Mouse (Mus musculus) adrenal gland, postnatal 36 days (tissue): ENCODE measurements at regions not wholly inside any gene's neighbourhood (a gene's known extent, or its start where the extent isn't known, plus 50 kb on each side); places are given as distances from the start of the nearest gene placed in this dataset.

Experiments used
- DNase-seq, 2 experiments: peaks; one replicate each; pipeline ENCODE4 v3.0.0; 2021; ENCODE audit warnings: mixed read lengths in 1 of 2

DNA sequence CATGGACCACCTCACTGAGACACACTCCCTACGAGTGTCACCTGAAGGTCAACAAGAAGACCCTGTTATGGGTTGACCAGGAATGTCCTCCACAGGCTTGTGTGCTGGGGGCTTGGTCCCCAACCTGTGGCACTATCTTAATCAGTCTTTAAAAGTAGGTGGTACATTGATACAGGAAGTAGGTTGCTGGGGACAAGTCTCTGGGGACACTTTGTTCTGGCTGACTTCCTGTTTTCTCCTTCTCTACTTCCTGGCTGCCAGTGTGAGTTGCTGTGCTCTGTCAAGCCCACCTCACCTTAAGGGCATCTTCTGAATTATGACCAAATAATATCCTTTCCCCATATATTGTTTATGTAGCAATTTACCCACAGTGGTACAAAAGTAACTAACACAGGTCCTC lies 96.1 kb downstream of the Cct6b start:
- no peak for DNase-seq

DNA sequence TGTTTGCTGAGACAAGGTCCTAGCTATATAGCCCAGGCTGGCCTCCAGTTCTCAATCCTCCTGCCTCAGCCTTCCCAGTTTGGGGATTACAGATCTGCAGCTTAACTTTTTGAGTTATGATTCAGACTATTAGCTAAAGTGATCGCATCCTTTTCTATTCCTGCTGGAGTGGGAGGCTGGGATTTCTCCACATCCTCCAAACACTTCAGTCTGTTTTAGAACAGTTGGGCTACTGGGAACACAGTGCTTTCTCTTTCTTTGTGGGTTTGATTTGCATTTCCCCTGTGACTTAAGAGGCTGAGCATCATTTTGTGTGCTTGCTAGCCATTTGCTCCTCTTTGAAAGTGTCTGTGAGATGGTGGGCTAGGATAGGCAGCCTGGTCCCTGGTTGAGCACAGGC lies 100.0 kb downstream of the Cct6b start:
- DNase-seq, result no peak

DNA sequence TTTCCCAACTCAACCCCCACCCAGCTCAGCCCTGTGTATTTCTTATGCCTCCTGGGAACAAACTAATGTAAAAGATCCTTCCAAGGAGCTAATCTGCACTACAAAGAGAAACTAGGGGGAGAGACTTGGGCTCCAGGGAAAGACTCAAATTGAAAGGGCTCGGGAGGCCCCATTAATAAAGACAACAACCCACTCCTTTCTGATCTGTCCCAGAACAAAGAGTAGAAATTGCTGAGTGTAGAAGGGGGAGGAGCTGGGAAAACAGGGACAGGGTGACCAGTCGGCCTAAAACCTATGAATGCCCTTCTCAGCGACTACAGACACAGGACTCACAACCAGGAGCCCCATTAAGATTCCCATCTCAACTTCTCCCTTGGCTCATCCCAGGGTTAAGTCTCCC lies 102.0 kb downstream of the Cct6b start:
- no peak for DNase-seq

DNA sequence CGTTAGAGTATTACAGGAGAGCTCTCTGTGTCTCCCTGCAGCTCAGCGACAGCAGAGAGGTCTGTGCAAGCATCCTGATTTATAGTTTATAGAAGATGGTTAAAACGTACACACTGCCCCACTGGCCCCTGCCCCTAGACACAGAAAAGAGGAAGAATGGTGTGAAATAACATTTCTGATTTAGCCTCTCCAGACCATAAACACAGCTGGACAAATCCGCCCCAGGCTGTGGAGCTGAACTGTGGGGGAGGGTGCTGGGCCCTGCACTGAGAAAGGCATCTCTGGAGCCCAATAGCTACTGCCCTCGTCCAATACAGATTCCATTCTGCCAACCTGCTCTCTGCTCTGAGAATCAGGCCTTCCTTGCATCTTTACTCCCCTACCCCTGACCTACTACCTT lies 112.4 kb downstream of the Cct6b start:
- DNase-seq, result no peak

DNA sequence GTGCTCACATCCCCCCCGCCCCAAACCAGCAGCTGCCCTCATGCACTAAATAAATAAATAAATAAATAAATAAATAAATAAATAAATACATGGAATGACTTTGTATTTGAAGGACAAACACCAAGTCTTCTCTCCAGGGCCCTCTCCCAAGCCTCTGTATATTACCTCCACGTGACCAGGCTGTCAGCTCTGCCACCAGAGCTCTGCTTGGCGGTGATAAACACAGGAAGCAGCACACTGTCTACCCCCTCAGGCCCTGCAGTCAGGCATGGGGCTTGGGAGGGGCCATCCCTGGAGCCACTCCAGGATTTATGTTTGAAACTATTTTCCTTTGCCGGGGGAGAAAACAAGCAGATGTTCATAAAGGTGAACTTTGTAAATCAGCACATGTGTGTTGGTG lies 125.6 kb downstream of the Cct6b start:
- no peak for DNase-seq

DNA sequence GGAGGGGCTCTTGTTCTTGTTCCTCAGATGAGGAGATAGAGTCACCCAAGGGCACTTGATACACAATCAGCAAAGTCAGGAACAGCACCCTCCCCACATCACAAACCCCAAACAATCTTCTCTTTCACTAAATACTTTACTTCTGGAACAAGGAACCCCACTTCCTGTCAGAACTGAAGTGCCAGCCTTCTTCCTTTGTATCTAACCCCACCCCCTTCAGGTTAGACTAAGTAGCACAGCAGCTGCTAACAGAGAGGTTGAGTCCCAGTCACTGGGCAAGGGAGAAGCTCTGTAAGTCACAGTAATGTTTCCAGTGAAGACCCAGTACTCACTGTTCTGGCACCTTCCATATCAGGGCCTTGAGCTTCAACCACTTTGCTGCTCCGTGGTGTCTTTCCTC lies 131.9 kb downstream of the Cct6b start:
- no peak for DNase-seq

DNA sequence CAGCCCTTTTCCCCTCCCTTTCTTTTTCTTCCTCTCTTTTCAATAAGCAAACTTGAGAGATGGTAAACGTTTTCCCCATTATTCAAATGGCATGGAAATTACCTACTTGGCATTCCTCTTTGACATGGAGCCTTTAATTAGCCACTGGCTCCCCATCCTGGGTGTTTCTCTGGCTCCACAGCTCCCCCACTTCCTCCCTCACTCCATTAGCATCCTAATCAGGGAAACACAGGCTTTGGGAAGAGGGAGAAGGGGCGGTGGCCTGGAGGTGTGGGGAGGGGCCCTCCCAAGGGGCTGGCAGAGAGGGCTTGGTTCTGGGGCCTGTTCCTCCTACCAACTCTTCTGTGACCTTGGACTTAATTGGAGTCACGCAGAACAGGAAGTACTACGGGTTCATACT lies 132.7 kb downstream of the Cct6b start:
- no peak for DNase-seq

DNA sequence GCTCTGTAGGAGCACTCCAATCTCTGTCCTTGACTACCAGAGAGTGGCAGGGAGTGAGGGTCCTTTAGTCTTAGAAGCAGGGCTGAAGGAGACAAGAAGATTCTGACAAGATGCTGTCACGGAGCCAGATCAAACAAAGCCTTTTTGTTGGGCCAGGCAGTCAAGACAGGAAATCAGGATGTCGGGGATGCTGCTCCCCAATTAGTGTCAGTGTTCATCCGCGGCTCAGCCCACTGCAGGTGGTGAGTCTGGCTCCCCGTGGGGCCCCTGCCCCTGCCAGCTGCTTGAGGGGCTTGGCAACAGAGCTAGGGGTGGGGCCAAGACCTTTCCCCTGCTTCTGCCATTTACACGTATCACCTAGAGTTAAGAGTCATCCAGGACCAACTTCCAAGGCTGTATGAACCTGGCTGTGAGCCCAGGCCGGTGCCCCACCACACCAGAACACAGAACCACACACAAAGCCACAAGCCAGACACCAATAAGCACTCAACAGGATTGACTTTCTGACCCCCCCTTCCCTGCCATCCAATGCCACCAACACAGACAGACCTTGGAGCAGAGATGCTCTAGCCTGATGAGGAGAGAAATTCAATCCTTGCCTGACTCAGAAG lies 137.5 kb downstream of the Cct6b start:
- DNase-seq, result no peak

DNA sequence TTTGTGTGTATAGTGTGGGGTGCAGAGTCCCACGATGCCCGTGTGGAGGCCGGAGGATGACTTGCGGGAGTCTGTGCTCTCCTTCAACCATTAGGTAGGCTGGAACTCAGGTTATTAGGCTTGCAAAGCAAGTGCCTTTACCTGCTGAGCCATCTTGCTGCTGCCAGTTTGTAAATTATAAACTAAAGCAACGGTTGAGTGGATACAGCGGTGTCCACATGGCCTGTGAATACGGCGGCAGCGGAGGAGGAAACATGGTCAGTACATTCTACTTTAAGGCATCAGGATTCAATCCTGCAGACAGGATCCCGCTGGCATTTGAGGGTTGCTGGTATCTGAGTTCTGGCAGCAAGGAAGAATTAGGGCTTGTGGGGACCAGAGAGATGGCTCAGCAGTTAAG lies 143.1 kb downstream of the Cct6b start:
- no peak for DNase-seq

DNA sequence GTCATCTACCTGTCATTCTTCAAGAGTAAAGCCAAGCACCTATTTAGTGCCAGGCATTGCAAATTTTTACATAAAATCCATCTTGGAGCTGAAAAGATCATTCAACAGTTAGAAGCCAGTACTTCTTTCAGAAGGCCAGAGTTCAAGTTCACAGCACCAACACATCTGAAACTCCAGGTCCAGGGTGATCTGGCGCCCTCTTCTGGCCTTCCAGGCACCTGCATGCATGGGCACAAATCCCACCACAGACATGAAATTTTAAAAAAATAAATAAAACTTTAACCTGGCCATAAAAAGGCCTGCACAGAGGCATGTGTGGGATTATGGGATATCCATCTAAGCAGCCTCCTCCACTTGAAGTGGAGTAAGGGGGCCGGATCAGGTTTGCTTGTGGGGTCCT lies 144.7 kb downstream of the Cct6b start:
- DNase-seq, result no peak

DNA sequence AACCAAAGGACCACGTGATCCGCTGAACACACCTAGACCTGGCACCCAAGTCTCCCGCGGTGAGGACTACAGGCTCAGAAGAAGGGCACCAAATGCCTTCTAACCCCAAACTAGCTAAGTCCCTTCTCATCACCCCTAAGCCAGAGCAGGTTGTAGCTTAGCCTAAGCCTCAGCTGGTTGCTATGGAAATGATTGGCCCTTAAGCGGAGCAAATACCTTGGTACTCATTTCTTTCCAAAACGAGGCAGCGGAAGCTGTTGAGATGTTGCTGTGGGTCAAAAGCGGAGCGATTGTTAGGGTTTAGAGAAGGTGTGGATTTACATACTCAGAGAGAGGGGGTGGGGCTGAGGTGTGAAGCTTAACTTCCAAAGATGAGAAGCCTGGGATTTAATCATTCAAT lies 145.7 kb downstream of the Cct6b start:
- no peak for DNase-seq

DNA sequence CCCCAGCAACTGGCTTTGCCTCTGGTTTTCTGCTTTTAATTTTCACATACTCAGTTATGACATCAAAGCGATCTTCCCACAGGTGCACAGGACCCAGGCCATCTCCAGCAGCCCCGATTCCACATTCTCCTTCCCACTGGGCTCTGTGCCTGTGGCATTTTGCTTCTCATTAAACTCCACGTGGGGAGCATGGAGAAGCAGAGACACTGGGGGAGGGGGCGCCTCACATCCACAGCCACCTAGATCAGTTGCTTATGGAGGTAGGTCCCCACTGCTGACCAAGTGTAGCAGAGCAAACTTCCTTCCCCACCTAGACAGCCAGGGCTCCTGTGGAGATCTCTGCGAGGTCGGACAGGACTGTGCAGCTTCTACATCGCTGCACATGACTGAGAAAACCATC lies 147.3 kb downstream of the Cct6b start:
- DNase-seq, result no peak

DNA sequence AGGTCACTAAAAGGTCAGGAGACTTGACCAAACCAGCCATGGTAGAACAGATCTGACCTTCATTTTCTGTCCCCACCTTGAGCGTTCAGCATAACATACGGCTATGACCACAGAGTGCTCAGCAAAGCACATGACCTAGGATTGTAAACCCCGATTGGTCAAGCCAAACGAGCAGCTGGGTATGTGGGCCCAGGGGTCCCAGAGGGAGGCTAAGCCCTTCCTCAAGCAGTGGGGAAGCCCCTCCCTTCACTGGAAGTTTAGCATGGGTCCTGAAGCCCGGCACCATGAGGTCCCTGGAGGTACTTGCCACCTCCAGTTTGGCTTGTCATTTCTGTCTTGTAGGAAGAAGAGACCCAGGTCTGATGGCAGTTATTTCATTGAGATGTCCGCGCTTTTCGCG lies 149.8 kb downstream of the Cct6b start:
- no peak for DNase-seq

DNA sequence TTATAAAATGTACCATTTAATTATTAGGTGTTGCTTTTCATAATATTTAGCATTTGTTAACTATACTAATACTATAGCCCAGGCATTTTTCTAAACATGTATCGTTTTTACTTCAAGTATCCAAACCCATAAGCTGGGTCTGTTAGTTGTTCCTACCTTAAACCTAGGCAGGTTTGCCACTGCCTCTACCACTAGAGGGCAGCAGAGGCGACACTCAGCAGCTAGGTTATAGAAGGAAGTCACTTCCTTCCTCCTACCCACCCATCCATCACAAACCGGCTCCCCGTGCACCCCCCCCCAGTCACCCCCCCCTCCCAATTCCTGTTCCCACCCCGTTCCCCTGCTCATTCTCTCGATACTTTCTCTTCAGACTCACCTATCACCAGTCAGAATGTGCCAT lies 150.6 kb downstream of the Cct6b start:
- DNase-seq, result peak; percentile 73 to 78

DNA sequence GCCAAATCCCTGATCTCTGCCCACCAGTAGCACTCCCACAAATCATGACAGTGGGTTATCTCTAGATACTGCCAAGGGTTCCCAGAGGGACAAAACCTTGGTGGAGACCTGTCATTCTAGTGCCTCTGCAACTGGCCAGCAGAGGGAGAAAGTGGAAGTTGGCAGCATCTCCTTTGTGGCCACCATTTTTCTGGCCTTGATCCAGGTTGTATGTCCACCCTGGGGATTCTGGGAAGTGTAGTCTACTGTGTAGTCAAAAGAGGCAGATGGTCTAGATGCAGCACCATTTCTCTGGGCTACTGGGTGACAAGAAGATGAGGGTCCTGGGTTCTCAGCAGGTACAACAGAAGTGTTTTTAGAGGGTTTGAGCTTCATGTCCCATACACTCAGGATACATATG lies 152.1 kb downstream of the Cct6b start:
- peak; percentile 42 to 51 for DNase-seq

DNA sequence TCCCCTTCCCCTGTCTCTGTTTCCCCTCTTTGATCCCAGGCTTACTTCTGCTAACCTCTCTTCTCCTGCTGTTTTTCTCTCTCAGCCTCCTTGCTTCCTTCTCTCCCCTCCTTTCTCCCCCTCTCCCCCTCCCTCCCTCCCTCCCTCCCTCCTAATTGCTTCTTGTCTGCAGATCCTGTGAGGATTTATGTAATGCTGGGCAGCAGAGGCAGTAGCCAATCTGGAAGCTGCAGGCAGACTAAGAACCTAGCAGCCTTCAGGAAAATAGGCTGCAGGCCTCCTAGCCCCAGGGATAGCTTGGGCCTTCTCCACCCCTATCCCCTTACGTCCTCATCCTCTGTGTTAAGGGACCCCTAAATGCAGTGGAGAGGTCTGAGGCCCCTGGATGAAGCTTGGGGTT lies 155.2 kb downstream of the Cct6b start:
- no peak for DNase-seq

DNA sequence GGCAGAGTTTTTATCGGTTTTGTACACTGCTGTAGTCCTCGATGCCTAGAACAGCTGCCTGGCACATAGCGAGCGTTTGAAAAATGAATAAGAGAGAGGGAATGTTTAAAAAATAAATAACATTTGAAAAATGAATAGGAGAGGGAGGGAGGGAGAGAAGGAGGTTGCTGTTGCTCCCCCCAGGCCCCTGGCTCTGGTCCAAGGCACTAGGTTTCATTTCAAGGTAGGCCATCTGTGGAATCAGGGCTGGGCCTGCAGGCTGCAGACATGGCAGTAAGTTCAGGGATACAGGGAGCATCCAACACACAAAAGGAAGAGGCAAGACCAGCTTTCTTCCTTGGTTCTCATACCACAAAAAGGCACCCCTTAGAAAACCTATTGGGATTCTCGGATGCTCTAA lies 156.5 kb downstream of the Cct6b start:
- DNase-seq, result no peak

DNA sequence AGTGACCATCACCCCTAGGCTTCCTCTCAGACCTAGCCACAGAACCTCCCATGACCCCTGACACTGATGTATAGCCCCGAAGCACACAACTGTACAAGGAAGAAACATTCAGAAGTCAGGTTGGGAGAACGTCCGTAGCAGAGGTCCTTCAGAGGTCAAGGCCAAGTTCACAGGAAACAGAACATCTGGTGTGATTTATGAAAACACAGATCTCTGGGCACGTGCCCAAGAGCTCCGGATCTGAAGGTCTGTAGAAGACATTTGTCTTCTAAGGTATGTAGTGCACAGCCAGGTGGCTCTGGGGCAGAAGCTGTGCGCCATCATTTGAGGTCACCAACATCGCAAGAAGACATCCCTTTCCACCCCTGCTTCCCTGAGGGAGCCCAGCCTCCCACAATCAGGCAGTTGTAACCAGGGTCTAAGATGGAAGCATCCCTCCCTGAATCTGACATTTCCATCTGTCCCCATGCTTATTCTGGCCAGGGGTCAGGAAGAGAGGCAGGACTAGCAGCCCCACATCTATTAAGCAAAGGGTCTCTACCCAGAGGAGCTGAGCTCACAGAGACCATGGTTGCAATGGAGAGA lies 159.8 kb downstream of the Cct6b start:
- DNase-seq, result peak; percentile 24 to 49

DNA sequence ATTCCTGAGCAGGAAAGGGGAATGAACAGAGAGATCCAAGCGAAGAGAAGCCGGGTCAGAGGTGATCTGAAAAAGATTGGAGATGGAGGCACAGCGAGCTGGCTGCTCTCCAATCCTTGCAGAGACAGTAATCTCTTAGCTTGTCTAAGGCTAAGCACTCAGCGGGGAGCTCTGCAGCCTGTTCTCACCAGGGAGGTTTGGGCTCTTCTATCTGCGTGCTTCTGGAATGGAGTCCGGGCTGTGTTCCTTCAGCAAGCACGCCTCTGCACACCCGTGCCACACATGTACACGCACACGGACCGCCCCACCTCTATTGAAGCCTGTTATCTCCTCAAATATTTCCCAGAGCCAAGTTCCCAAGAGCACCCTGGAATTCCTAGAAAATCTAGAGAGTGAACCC lies 161.3 kb downstream of the Cct6b start:
- peak; percentile 3 to 27 for DNase-seq

DNA sequence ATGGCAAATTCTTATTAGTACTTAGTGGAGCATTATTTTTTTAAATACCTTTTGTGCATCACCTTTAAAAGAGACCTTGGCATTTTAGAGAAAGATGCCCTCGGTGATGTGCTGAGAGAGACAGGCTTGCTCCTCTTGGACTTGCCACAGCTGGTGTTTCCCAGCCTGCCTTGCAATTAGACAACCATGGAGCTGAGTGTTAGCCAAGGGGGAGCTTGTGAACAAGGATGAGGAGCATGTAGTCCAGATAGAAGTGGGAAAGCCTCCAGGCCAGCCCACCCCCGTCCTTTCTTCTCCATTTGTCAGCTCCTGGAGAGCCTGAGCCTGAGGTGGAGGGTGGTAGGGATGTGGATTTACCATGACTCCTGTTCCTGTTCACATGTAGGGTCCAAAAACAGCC lies 161.9 kb downstream of the Cct6b start:
- no peak for DNase-seq

DNA sequence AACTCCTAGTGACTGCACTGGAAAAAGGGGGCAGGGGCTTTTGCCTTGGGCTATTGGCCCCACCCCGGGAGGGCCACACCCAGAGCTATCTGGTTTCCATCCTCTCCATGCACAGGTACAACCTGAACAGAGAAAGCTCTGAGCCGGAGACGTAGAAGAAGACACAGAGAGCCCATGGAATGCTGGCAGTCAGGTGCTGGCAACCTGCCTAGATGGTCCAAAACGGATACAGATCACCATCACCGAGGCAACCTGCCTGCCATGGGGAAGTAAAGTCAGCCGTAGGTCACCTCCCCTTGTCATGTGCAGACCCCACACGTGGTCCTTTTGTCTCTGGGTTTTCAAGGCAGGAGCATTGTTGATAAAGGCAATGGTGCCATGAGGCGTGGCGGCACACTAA lies 164.0 kb downstream of the Cct6b start:
- no peak for DNase-seq

DNA sequence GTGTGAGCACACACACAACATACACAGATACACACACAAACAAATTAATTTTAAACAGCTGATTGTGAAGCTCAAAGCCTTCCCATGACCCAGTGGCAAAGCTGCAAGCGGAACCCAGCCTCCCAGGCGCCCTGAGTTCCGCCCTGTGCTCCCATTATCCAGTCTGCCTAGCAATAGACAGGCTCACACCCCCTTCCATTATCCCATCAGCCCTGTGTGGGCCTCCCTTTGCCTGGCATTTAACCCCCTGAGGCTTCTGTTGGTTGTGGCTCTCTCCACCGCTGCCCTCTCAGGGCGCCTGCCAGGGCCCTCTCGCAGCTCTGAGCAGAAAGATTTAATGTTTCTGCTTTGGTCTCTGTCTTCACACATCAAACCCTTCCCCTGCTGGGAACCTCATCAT lies 166.4 kb downstream of the Cct6b start:
- no peak for DNase-seq

DNA sequence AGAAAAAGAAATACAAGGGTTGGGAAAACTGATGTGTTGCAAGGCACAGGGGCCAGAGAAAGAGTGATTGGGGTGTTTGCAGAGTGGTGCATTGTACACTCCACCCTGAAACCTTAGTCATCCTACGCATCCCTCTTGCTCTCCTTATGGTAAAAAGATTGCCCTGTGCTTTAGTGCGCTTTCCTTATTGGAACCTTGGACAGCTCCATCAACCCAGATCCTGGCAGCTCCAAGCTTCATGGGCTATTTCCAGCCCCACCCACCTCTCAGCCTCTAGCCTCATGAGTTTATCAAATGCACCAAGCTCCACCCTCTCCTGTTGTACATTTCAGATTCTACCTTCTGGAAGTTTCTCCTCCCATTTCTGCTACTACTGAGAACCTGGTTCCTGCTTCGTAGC lies 167.3 kb downstream of the Cct6b start:
- DNase-seq, result no peak

DNA sequence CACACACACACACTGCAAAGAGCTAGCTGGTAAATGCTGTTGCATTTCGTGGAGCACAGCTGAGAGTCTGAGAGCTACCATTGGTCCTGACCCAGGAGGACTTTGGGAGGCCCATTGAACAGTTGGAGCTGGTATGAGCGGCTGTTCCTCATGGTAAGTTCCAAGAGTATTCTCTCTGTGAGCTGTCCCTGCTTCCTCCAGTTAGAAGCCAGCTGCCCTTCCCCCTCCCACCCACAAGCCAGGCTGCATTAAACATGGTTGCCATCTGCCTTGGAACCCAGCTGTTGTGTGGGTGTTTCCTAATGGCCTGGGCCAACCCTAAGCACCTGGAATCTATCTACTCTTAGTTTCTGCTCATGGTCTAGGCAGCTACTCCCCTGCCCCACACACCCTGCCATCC lies 174.4 kb downstream of the Cct6b start:
- no peak for DNase-seq

DNA sequence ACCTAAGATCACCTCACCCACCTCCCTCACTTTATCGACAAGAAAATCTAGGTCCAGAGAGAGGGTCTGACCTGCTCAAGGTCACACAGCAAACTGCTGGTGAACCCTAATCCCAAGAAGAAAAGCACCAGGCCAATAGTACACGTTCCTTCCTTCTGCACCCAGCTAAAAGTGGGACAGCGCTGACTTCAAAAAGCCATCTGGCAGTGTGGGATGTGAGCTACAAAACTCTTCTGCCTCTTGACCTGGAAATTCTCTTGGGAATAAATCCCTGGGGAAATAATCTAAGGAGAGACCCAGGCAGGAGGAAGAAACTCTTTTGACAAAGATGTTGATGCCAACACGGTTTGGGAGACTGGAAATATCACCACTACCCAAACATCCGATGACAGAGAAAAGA lies 175.4 kb downstream of the Cct6b start:
- no peak for DNase-seq
